Mouse (Mus musculus): ENCODE results near the gene Zfp456. TPM values are rescaled to one million over a fixed set of nuclear protein-coding genes. Genes with fewer than 3 reads are reported as not detected.
"Not testable (repeated sequence)": the region's sequence is repeated elsewhere in the genome, so short reads cannot be mapped to it uniquely, and the experiment has no call there.

Gene Zfp456
- 0.31 and 0.69 TPM in 2 replicates for polyA plus RNA-seq (2012; rRNA removed)

GRCm38 (mm10) chr13:67375050-67375911, at the start of gene Zfp456, which contains the start of gene Gm28041:
TSS of gene Zfp456 (minus strand) at chr13:67375810.
TSS of gene Gm28041 (minus strand) at chr13:67375733.
- DNase-seq (ENCODE audit: low read depth) = peak; percentile 33

GRCm38 (mm10) chr13:67422532-67422931, 46.9 kb upstream of the Zfp456 start:
- not testable (repeated sequence) for DNase-seq (ENCODE audit: low read depth)

- DNase-seq (ENCODE audit: low read depth) = peak; percentile 49
Measured at GRCm38 (mm10) chr13:67421207-67421857, 45.7 kb upstream of the Zfp456 start, which contains the start of gene Zfp459. TSS of gene Zfp459 (minus strand) at chr13:67421418.

- no peak for DNase-seq (ENCODE audit: low read depth)
Measured at GRCm38 (mm10) chr13:67420558-67421206, 45.1 kb upstream of the Zfp456 start.

GRCm38 (mm10) chr13:67416811-67417210, 41.2 kb upstream of the Zfp456 start:
- no peak for DNase-seq (ENCODE audit: low read depth)

GRCm38 (mm10) chr13:67415759-67416158, 40.1 kb upstream of the Zfp456 start:
- DNase-seq (ENCODE audit: low read depth) = no peak

- DNase-seq (ENCODE audit: low read depth) = not testable (repeated sequence)
Measured at GRCm38 (mm10) chr13:67413634-67414033, 38.0 kb upstream of the Zfp456 start.

GRCm38 (mm10) chr13:67399183-67399903, 23.7 kb upstream of the Zfp456 start, which contains the start of gene Zfp429:
TSS of gene Zfp429 (minus strand) at chr13:67399819.
- DNase-seq (ENCODE audit: low read depth) = not testable (repeated sequence)

GRCm38 (mm10) chr13:67376255-67376654, 645 bp upstream of the Zfp456 start:
- not testable (repeated sequence) for DNase-seq (ENCODE audit: low read depth)

GRCm38 (mm10) chr13:67360131-67360744, 15.4 kb downstream of the Zfp456 start, which contains the start of the genes Gm28044 and Zfp953:
TSS of gene Gm28044 (minus strand) at chr13:67360536.
TSS of gene Zfp953 (minus strand) at chr13:67360605.
- DNase-seq (ENCODE audit: low read depth) = peak; percentile 77

- DNase-seq (ENCODE audit: low read depth) = no peak
Measured at GRCm38 (mm10) chr13:67351854-67352253, 23.8 kb downstream of the Zfp456 start.

GRCm38 (mm10) chr13:67343422-67343821, 32.2 kb downstream of the Zfp456 start:
- no peak for DNase-seq (ENCODE audit: low read depth)

- no peak for DNase-seq (ENCODE audit: low read depth)
Measured at GRCm38 (mm10) chr13:67332877-67333276, 42.7 kb downstream of the Zfp456 start.

- DNase-seq (ENCODE audit: low read depth) = peak; percentile 68
Measured at GRCm38 (mm10) chr13:67332019-67332724, 43.4 kb downstream of the Zfp456 start, which contains the start of gene Zfp595. TSS of gene Zfp595 (minus strand) at chr13:67332570.

Other genes with a start within 250 kb of the Zfp456 start
- 1.6 and 1.8 TPM in 2 replicates for gene Rsl1, start 202.6 kb downstream of the Zfp456 start, polyA plus RNA-seq (2012; rRNA removed)
- gene Zfp455, start 181.3 kb downstream of the Zfp456 start, polyA plus RNA-seq (2012; rRNA removed) = 0.26 and 0.33 TPM in 2 replicates
- gene Zfp458, start 97.3 kb downstream of the Zfp456 start, polyA plus RNA-seq (2012; rRNA removed) = 1.1 and 1.2 TPM in 2 replicates
- 2.0 and 2.3 TPM in 2 replicates for gene Zfp457, start 69.3 kb downstream of the Zfp456 start, polyA plus RNA-seq (2012; rRNA removed)
- 0.91 and 1.1 TPM in 2 replicates for gene Zfp595, start 43.2 kb downstream of the Zfp456 start, polyA plus RNA-seq (2012; rRNA removed)
- 0.39 and 0.44 TPM in 2 replicates for gene Gm28044, start 15.3 kb downstream of the Zfp456 start, polyA plus RNA-seq (2012; rRNA removed)
- gene Zfp953, start 15.2 kb downstream of the Zfp456 start, polyA plus RNA-seq (2012; rRNA removed) = 0.43 and 0.51 TPM in 2 replicates
- gene Gm28041, start 77 bp downstream of the Zfp456 start, polyA plus RNA-seq (2012; rRNA removed) = not detected in 2 replicates
- gene Zfp429, start 24.0 kb upstream of the Zfp456 start, polyA plus RNA-seq (2012; rRNA removed) = 2.3 and 3.4 TPM in 2 replicates
- gene Zfp459, start 45.6 kb upstream of the Zfp456 start, polyA plus RNA-seq (2012; rRNA removed) = 0.34 and 0.97 TPM in 2 replicates
- 3.6 and 4.2 TPM in 2 replicates for gene Zfp874a, start 75.8 kb upstream of the Zfp456 start, polyA plus RNA-seq (2012; rRNA removed)
- 2.7 and 3.2 TPM in 2 replicates for gene Zfp874b, start 108.4 kb upstream of the Zfp456 start, polyA plus RNA-seq (2012; rRNA removed)
- 1.2 and 1.4 TPM in 2 replicates for gene Zfp58, start 124.7 kb upstream of the Zfp456 start, polyA plus RNA-seq (2012; rRNA removed)
- not detected in 2 replicates for gene Gm26965, start 150.3 kb upstream of the Zfp456 start, polyA plus RNA-seq (2012; rRNA removed)
- 34.9 and 41.6 TPM in 2 replicates for gene Zfp87, start 150.4 kb upstream of the Zfp456 start, polyA plus RNA-seq (2012; rRNA removed)
- 2.6 and 3.1 TPM in 2 replicates for gene Zfp748, start 178.0 kb upstream of the Zfp456 start, polyA plus RNA-seq (2012; rRNA removed)
- 0.80 and 0.92 TPM in 2 replicates for gene Zfp729b, start 233.9 kb upstream of the Zfp456 start, polyA plus RNA-seq (2012; rRNA removed)

Measured in gonadal fat pad, adult 2 months (tissue).